Mouse (Mus musculus): ENCODE results near the gene Apoa2.

DNA sequence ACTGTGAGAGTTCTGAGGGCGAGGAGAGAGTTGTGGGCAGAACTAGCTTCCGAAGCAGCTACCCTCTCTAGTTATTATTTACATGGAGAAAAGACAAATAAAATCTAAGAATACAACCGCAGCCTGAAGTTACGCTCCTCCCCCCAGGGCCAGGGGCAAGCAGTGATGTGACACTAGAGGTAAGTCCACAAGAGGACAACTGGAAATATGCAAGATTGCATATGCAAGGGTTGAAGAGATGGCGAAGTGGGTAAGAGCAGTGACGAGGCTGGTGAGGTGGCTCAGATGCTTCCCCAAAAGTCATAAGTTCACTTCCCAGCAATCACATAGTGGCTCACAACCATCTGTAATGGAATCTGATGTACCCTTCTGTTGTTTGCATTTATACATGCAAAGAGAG is 1.7 kb upstream of the Apoa2 start:
- TF ChIP-seq POLR2A (IDR thresholded peaks at IDR 0.05; ENCODE audit: borderline replicate concordance, extremely low read depth, insufficient read depth, insufficient read length, poor library complexity, severe bottlenecking) (no peak), CTCF (IDR thresholded peaks at IDR 0.05; ENCODE audit: borderline replicate concordance, extremely low read depth, insufficient read depth, insufficient read length) (no peak)

Measured in brain, embryonic 14.5 days (tissue).